Mouse (Mus musculus): ENCODE results near the gene Pam16. TPM values are rescaled to one million over a fixed set of nuclear protein-coding genes. Genes with fewer than 3 reads are reported as not detected.
A peak's percentile ranks its signal among the peaks of the same experiment; 100 is the strongest.

Pam16 gene
- polyA plus RNA-seq, 1 experiment from 2014 or later = 161 TPM

DNA sequence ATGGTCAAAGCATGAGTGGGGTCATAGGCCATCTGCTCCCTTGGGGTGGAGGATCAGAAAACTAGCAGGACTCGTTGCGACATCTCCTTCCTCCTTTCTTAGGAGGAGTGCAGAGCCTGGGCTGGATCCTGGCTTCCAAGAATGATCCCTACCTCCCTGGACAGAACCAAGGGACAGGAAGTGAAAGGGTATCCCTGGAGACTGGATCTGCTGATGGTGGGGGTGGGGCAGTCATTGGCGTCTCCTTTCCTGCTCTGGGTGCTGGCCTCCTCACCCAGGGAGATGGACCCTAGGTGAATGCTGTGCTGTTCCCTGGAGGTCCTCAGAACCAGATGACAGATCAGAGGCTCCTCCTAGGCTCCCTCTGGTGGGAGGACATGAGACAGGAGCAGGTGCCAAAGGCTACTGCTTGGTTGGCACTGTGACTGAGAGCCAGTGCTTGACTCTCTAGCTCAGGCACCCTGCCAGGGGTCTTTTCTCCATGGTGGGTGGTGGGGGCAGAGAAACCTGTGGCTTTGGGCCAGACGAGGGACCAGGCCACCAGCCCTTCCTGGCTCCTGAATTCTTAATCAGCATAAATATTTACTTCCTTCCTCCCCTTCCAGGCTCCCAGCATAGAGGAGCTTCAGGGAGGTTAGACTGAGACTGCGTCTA, 18.2 kb downstream of the Pam16 start:
- ATAC-seq (ENCODE audit: low FRiP score, low read depth) = peak; percentile 15; the same call in 1 of the 2 replicates
- no peaks in the 10 kb centered on the region for H3K27me3 ChIP-seq
- peaks cover 51% of the 10 kb centered on the region for H3K4me1 ChIP-seq (replicated peaks)
- WGBS = 34% methylated on average over 5 of the region's 5 CpGs
- H3K4me2 ChIP-seq = no peak overlapping the region
- peaks cover 12% of the 10 kb centered on the region for H3K36me3 ChIP-seq
- no peaks in the 10 kb centered on the region for H3K9me3 ChIP-seq
- H3K4me3 ChIP-seq = no peak overlapping the region
- peak overlapping the region; percentile 18; the same call in 1 of the 2 replicates for H3K27ac ChIP-seq (replicated peaks)
- H3K9ac ChIP-seq = no peak overlapping the region

DNA sequence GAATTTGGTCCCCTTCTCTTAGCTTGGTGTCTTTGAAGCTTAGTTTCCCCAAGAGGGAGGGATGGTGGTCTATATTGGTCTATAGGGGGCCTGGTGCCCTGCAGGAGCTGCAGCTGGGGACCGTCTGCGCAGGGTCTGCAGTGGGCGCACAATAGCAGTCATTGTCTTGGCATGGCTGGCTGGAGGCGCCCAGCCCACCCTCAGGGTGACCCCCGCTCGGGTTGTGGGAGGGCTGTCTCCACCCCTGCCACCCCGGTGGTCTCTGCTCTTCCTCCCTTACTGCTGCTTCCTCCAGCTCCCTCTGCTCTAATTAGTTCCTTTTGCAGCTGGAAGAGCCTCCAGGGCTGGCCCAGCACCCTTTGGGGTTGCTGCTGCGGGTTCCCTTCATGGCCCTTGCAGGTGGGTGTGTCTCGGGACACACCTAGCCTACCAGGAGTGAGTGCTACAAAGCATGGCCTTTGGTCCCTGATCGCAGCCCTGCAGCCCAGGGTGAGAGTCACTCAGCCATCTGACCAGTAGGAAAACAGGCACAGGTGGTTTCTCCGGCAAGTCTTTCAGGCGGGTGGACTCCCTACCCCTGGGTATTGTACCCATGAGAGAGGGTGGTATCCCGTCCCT, 19.2 kb downstream of the Pam16 start:
- Histone ChIP-seq H3K4me3 (no peak overlapping the region), H3K9me3 (no peaks in the 10 kb centered on the region), H3K36me3 (peaks cover 8% of the 10 kb centered on the region; the same call in 1 of the 2 replicates), H3K27ac (replicated peaks) (no peak overlapping the region), H3K27me3 (no peaks in the 10 kb centered on the region), H3K4me2 (no peak overlapping the region), H3K9ac (no peak overlapping the region), H3K4me1 (replicated peaks) (peaks cover 55% of the 10 kb centered on the region)
- ATAC-seq (ENCODE audit: low FRiP score, low read depth) = no peak
- 54% methylated on average over 13 of the region's 13 CpGs for WGBS

DNA sequence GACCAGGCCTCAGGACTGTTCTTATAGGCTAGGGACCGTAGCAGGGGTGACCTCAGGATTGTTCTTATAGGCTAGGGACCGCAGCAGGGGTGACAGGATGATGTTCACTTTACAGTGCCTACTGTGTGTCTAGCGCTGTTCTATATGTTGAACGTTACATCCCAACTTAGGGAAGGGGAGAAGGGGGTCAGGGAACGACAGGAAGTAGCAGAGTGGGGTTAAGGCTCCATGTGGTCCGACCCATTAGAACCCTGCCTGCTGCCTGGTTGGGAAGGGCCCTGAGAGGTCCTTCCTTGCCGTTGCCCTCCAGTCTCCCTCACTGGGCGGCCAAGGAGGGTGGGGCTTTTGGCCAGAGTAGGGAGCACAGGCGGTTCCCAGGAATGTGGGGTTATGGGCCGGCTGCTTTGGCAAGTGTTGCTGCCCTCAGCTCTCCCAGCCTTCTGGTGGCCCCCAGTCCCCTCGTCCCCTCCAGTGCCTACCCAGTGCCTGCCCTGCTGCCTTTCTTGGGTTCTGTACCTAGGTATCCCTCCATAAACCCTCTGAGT, 20.4 kb downstream of the Pam16 start:
- no peak overlapping the region for H3K4me3 ChIP-seq
- H3K4me1 ChIP-seq (replicated peaks) = peaks cover 59% of the 10 kb centered on the region
- H3K9ac ChIP-seq = no peak overlapping the region
- 0 out of 2 replicates have a peak, but pooled peaks cover 4% of the 10 kb centered on the region for H3K36me3 ChIP-seq
- WGBS = 75% methylated on average over 11 of the region's 11 CpGs
- no peak for ATAC-seq (ENCODE audit: low FRiP score, low read depth)
- no peak overlapping the region for H3K4me2 ChIP-seq
- H3K9me3 ChIP-seq = no peaks in the 10 kb centered on the region
- no peak overlapping the region for H3K27ac ChIP-seq (replicated peaks)
- H3K27me3 ChIP-seq = no peaks in the 10 kb centered on the region

DNA sequence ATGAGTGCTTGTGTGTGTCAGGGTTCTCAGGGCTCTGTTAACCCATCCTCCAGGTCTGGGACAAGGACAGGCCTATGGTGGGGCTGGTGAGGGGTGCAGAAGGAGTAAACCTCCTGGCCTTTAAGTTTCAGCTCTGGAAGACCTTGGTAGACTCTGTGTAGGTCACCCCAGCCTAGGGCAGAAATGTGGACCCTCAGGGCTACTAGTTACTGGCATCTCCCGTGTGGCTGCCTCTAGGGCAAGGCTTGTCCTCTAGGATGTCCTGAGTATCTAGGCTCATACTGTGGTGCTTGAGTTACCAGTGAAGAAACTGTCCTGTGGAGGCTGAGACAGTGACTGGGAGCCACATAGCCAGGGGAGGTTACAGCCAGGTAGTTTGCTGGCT, 21.3 kb downstream of the Pam16 start:
- no peak overlapping the region for H3K4me2 ChIP-seq
- no peak overlapping the region for H3K27ac ChIP-seq (replicated peaks)
- peaks cover 68% of the 10 kb centered on the region for H3K4me1 ChIP-seq (replicated peaks)
- no peak for ATAC-seq (ENCODE audit: low FRiP score, low read depth)
- no peak overlapping the region for H3K4me3 ChIP-seq
- H3K9me3 ChIP-seq = no peaks in the 10 kb centered on the region
- H3K36me3 ChIP-seq = no peaks in the 10 kb centered on the region
- no peak overlapping the region for H3K9ac ChIP-seq
- H3K27me3 ChIP-seq = no peaks in the 10 kb centered on the region
- 56% methylated on average over 1 of the region's 1 CpGs for WGBS

DNA sequence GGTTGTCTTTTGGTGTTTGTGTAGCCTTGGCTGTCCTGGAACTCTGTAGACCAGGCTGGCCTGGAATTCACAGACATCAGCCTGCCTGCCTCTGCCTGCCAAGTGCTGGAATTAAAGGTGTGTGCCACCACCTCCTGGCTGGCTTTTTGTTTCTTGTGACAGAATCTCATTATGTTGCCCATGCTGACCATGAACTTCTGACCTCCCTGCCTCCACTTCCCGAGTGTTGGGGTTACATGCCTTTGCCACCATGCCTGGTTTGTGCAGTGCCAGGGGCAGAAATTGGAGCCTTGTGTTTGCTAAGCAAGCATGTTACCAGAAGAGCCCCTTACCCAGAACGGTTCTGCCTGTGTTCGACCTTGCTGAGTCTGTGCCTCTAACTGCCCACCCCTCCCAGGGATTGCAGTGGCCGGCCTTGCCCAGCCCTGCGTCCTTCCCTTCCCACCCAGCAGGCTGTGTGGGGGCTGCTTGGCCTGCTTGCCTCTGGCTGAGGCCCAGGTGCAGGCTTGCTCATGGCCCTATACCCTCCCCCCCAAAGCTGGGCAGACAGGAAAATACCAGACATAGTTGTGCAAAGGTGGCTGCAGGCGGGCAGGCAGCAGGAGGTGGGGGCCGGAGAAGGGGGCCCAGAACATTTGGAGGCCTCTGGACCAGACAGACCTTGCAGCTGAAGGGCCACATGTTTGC, 21.9 kb downstream of the Pam16 start:
- Histone ChIP-seq H3K4me2 (no peak overlapping the region), H3K27ac (replicated peaks) (peak overlapping the region; percentile 38; the same call in 1 of the 2 replicates), H3K4me3 (no peak overlapping the region), H3K4me1 (replicated peaks) (peaks cover 73% of the 10 kb centered on the region), H3K9ac (no peak overlapping the region), H3K9me3 (no peaks in the 10 kb centered on the region), H3K36me3 (no peaks in the 10 kb centered on the region), H3K27me3 (no peaks in the 10 kb centered on the region)
- 30% methylated on average over 7 of the region's 7 CpGs for WGBS
- ATAC-seq (ENCODE audit: low FRiP score, low read depth) = no peak

DNA sequence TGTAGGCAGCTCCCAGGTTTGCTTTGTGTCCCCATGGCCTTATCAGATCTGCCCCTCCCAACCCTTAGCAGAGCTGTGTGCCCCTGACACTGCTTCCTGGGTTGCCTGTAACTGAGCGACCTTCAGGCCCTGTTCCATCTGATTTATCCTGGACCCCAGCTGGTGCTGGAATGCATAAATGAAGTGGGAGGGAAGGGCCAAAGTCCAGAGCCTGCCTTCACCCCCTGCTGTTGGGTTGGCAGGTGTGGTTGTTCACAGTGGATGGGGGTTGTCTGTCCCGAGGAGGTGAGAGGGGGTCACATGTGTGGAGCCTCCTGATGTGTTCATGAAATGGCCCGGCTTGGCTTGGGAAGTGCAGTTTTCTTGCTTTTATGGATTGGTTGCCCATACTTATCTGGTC, 22.6 kb downstream of the Pam16 start:
- H3K27ac ChIP-seq (replicated peaks) = peak overlapping the region; percentile 38; the same call in 1 of the 2 replicates
- H3K9me3 ChIP-seq = no peaks in the 10 kb centered on the region
- no peak overlapping the region for H3K4me3 ChIP-seq
- no peak overlapping the region for H3K9ac ChIP-seq
- no peaks in the 10 kb centered on the region for H3K27me3 ChIP-seq
- peaks cover 75% of the 10 kb centered on the region for H3K4me1 ChIP-seq (replicated peaks)
- ATAC-seq (ENCODE audit: low FRiP score, low read depth) = no peak
- 12% methylated on average over 3 of the region's 3 CpGs for WGBS
- H3K36me3 ChIP-seq = no peaks in the 10 kb centered on the region
- H3K4me2 ChIP-seq = no peak overlapping the region

DNA sequence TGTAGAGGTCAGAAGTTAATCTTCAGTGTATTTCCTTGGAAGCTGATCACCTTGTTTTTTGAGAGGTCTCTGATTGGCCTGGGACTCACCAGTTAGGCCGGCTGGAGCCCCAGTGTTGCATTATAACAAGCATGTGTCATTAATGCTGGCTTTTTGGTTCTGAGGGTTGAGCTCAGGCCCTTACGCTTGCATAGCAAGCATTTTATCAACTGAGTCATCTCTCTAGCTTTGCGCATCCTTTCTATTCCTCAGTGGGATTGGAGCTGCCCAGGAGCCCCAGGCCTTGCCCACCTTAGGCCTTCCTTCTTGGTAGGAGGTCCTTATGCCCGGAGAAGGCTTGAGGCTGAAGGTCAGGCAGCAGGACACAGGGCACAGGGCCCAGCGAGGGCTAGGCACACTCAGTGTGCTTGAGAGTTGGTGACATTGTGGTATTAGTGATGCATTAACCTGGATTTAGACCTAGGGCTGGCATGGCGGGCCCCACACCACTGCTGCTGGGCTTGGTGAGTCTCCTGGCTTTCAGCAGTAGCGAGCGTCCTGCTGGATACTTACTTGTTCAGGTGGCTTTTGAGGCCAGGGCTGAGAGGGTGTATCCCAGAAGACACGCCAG, 24.0 kb downstream of the Pam16 start:
- Histone ChIP-seq H3K9me3 (no peaks in the 10 kb centered on the region), H3K4me1 (replicated peaks) (peaks cover 75% of the 10 kb centered on the region), H3K27ac (replicated peaks) (no peak overlapping the region), H3K4me3 (no peak overlapping the region), H3K27me3 (no peaks in the 10 kb centered on the region), H3K36me3 (no peaks in the 10 kb centered on the region), H3K9ac (no peak overlapping the region), H3K4me2 (no peak overlapping the region)
- ATAC-seq (ENCODE audit: low FRiP score, low read depth) = no peak
- WGBS = 80% methylated on average over 9 of the region's 9 CpGs

DNA sequence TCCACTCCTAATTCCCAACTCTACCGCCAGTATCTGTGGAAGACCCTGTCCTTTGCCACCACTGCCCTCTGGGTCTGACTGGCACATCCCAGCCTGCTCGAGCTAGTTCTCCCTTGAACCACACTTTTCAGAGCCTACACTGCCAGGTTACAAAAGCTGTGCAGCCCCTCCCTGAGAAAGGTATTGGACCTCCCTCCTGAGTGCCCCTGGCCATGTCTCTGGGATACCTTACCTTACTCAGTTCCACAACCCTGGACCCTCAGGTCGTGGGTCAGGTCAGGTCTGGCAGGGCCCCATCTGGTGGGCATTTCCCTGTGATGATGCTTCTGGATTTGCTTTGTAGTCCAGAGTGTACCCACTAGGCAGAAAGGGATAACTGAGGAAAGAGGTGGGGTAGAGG, 25.2 kb downstream of the Pam16 start:
- Histone ChIP-seq H3K9me3 (no peaks in the 10 kb centered on the region), H3K9ac (no peak overlapping the region), H3K4me2 (no peak overlapping the region), H3K4me3 (no peak overlapping the region), H3K36me3 (no peaks in the 10 kb centered on the region), H3K27me3 (no peaks in the 10 kb centered on the region), H3K27ac (replicated peaks) (0 out of 2 replicates have a peak overlapping the region, but pooled peaks have one; percentile 32), H3K4me1 (replicated peaks) (peaks cover 73% of the 10 kb centered on the region)
- 83% methylated on average over 3 of the region's 3 CpGs for WGBS
- ATAC-seq (ENCODE audit: low FRiP score, low read depth) = no peak

DNA sequence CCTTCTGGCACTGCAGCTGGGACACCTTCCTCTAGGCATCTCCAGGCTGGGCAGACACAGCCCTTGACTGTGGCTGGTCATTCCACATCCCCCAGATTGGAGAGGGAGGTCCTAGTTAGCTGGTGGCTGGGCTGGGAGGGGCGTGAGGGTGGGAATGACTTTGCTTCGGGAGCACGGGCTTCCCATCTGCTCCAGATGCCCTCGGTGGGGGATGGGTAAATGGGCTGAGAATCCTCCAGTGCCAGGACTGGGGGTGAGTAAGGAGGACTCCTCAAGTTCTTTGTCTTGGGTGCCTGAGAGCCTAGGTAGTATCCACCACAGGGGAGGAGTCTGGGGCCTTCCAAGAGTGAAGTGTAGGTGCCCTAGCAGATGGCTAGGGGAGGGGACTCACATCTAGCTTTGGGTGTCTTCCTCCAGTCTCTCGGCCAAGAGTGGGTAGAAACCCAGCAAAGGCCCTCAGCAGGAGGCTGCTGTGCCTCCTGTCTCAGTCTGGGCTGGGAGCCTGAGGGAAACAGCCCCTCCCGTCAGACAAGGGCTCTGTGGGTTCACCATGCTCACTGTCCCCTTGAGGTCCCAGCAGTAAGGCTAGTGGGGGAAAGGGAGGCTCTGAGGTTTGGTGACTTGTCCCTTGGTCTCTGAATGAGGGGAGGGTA, 25.8 kb downstream of the Pam16 start:
- 12% methylated on average over 6 of the region's 6 CpGs for WGBS
- H3K27ac ChIP-seq (replicated peaks) = 0 out of 2 replicates have a peak overlapping the region, but pooled peaks have one; percentile 32
- no peak for ATAC-seq (ENCODE audit: low FRiP score, low read depth)
- H3K27me3 ChIP-seq = no peaks in the 10 kb centered on the region
- H3K9ac ChIP-seq = no peak overlapping the region
- H3K4me2 ChIP-seq = peak overlapping the region; percentile 19; the same call in 1 of the 2 replicates
- H3K4me3 ChIP-seq = no peak overlapping the region
- no peaks in the 10 kb centered on the region for H3K36me3 ChIP-seq
- H3K9me3 ChIP-seq = no peaks in the 10 kb centered on the region
- H3K4me1 ChIP-seq (replicated peaks) = peaks cover 68% of the 10 kb centered on the region

DNA sequence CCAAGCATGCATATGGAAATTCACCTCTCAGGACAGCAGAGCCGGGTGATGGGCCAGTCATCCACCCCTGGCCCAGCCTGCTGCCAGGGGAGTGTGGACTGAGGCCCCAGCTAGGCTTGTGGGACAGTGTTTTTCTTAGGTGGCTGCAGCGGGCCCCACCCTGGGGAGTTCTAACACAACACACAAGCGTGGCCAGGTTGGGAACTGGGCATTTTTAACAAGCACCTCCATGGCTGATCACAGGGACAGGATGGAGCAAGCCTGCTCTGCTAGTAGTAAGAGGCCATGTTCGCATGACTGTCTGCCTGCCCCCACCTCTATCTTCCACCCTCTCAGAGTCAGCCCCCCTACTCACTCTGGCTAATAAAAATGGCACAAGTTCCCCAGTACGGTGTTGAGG, 26.7 kb downstream of the Pam16 start:
- H3K9ac ChIP-seq = no peak overlapping the region
- H3K36me3 ChIP-seq = no peaks in the 10 kb centered on the region
- H3K9me3 ChIP-seq = no peaks in the 10 kb centered on the region
- H3K27me3 ChIP-seq = no peaks in the 10 kb centered on the region
- H3K4me2 ChIP-seq = peak overlapping the region; percentile 24
- 62% methylated on average over 5 of the region's 5 CpGs for WGBS
- peaks cover 73% of the 10 kb centered on the region for H3K4me1 ChIP-seq (replicated peaks)
- ATAC-seq (ENCODE audit: low FRiP score, low read depth) = no peak
- H3K4me3 ChIP-seq = no peak overlapping the region
- H3K27ac ChIP-seq (replicated peaks) = no peak overlapping the region

DNA sequence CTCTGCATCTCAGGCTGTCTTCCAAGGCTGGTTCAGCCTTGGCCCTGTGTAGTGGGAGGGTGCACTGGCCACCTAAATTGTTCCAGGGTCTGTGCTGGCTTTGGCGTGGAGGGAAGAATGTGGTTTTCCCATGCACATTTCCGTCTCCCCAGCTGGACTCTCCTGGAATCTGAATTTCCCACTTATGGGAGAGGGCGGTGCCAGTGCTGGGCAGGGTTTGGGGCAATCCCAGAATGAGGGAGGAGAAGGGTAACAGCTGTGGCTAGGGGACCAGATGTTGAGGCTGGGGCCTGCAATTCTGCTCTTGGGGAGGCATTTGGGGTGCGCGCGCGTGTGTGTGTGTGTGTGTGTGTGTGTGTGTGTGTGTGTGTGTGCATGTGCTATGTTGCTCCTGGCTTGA, 27.5 kb downstream of the Pam16 start:
- no peak for ATAC-seq (ENCODE audit: low FRiP score, low read depth)
- H3K4me1 ChIP-seq (replicated peaks) = peaks cover 73% of the 10 kb centered on the region
- no peaks in the 10 kb centered on the region for H3K36me3 ChIP-seq
- H3K9ac ChIP-seq = no peak overlapping the region; the same call in 1 of the 2 replicates
- peak overlapping the region; percentile 66; the same call in 1 of the 2 replicates for H3K4me3 ChIP-seq
- H3K4me2 ChIP-seq = peak overlapping the region; percentile 95
- 59% methylated on average over 7 of the region's 7 CpGs for WGBS
- no peaks in the 10 kb centered on the region for H3K9me3 ChIP-seq
- no peaks in the 10 kb centered on the region for H3K27me3 ChIP-seq
- H3K27ac ChIP-seq (replicated peaks) = no peak overlapping the region
